Mouse (Mus musculus): ENCODE results near the gene Gh.
"Not testable (repeated sequence)": the region's sequence is repeated elsewhere in the genome, so short reads cannot be mapped to it uniquely, and the experiment has no call there.

Gene Gh

DNA sequence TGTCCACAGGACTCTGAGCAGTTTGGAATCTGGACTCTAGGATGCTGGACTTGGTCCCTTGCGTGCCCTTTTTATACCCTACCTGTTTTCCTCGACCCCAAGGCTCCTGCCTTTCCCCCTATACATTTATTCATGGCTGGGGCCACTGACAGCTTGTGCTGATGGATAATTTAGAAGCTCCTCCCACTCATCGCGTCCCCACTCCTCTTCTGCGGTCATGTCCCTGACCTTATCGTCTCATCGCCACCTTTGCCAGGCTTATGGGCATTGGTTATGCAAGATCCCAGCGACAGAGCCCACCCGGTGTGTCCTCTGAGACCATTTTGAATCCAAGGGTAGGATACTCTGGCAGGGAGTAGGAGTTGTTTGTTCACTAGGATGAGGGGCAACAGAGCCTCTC, at the start of gene Gh:
Gh (minus strand) TSS at position 101 of the 400 bp plus-strand sequence.
- DNase-seq (ENCODE audit: low spot score in 2 of 2) = no peak

- DNase-seq (ENCODE audit: low spot score in 2 of 2) = no peak
These were observed 49.6 kb upstream of the Gh start for GRCm38 (mm10) chr11:106351253-106351652.

DNA sequence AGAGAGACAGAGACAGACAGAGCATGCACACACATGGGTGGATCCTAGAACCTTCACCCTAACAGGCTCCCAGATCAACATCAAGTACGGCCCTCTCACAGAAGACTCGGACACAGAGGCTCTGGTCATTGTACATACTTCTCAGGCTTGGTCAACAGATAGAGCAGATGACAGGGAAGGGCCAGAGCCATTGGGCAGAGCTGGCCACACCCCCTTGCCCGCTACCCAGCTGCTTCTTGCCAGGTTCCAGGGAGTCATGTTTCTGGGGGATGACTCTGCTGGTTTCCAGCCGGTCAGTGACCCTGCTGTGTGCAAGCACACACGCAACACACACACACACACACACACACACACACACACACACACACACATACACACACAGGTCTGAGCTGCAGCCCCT, 49.2 kb upstream of the Gh start:
- DNase-seq (ENCODE audit: low spot score in 2 of 2) = no peak

GRCm38 (mm10) chr11:106349772-106350171, 48.1 kb upstream of the Gh start:
- no peak for DNase-seq (ENCODE audit: low spot score in 2 of 2)

DNA sequence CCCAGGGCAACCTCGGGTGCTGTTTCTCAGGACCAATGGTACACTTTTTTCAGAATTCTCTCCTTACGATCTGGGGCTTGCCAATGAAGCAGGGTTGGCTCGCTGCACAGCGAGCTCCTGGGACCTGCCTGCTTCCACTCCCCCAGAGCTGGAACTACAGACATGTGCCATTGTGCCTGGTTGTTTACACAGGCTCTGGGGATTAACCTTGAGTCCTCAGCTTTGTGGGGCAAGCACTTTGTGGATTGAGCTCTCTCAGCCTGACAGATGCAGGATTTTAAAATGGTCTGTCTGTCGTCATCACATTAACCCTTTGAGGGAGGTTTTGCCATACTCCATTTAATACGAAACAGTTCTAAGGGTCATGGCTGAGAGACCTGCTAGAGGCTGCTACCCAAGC, 43.2 kb upstream of the Gh start:
- DNase-seq (ENCODE audit: low spot score in 2 of 2) = no peak

DNA sequence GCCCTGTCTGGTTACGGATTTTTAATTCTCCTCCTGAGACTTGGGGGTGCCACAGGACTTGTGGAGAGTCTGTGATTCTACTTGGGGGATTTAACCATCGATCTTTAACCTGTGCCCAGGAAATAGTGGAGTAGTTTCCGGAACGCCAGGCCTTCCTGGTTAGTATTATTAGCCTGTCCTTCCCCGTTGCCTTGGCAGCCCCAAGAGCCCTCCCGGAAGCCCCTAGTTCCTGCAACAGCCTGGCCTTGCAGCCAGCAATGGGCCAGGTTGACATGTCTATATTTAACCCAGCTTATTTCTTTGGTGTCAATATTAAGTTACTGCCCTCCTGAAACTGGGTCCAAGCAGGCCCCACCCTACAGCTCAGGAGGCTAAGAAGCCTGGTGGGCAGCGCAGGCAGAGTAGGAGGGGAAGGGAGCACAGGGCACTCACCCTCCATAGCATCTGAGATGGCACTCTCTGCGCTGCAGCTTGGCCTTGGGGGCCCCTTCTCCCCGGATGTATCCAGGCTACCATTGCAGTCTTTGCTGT, 39.4 kb upstream of the Gh start:
- DNase-seq (ENCODE audit: low spot score in 2 of 2) = no peak

GRCm38 (mm10) chr11:106339323-106339722, 37.7 kb upstream of the Gh start:
- not testable (repeated sequence) for DNase-seq (ENCODE audit: low spot score in 2 of 2)

DNA sequence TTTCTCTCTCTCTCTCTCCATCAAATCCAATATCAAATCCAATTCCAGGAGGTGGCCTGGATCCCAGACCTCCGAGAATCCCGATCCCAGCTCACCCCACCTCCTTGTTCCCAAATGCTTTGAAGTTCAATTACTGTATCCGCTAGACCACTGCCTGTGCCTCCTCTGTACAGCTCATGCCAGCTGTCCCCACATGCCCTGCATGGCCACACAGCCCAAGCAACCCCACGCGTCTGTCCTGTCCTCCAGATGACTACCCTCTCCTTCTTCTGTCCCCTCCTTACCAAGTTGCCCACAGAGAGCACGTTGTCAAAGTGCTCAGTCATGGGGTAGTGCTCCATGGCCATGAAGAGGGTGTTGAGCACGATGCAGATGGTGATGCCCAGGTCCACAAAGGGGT, 37.2 kb upstream of the Gh start:
- no peak for DNase-seq (ENCODE audit: low spot score in 2 of 2)

DNA sequence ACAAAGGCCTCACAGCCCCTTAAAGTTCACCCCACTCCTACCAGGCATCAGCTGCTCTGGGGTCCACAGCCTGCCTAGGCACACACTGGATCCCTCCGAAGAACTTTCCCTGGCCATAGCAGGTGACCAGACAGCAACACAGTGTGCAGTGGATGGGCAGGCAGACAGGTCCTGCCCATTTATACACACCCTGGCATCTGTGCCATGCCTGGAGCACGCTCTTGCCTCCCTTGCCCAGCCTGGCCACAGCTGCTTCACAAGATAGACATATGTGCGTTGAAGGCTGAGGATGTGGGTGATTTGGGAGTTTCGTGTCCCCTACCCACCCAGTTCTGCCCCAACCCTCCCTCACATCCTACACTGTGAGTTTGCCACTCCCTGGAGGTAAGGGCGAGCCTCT, 36.4 kb upstream of the Gh start:
- no peak for DNase-seq (ENCODE audit: low spot score in 2 of 2)

- no peak for DNase-seq (ENCODE audit: low spot score in 2 of 2)
These were observed 32.4 kb upstream of the Gh start for GRCm38 (mm10) chr11:106334066-106334465.

DNA sequence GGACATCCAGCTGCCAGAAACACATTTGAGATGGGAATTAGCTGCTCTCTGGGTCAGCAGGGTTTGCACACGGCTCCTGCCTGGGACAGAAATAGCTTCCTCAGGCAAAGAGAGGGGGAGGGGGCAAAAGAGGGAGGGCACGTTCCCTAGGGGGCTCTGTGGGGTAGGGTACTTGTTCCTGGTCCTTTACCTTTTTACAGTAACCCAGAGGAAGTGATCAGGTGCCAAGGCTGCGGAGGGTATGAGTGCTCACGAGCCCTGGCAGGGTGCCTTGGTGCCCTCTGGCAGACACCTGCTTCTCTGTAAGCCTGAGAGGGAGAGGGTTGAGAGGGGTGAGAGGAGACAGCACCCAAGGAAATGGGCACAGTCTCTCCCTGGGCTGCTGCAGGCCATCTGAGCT, 30.8 kb upstream of the Gh start:
- DNase-seq (ENCODE audit: low spot score in 2 of 2) = no peak

- peak in 1 of 2 experiments; percentile 28 for DNase-seq (ENCODE audit: low spot score in 2 of 2)
These were observed 28.0 kb upstream of the Gh start for GRCm38 (mm10) chr11:106329682-106330081.

- DNase-seq (ENCODE audit: low spot score in 2 of 2) = no peak
These were observed 27.5 kb upstream of the Gh start for GRCm38 (mm10) chr11:106329128-106329527.

DNA sequence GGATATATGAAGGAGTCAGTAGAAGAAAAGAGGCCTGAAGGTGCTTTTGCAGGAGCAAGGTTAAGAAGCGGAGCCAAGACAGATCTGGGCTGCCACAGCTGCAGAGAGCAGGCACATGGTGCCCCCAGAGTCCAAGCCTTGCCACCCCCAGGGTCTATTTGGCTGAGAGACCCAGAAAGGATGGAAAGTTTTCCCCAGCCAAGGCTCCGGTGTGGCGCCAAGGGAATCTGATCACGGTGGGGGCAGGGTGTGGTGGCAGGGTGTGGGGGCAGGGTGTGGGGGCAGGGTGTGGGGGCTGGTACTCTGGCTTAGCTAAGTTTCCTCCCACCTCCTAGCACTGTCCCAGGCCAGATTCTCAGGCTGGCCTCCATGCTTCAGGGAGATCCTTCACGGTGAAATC, 26.9 kb upstream of the Gh start:
- no peak for DNase-seq (ENCODE audit: low spot score in 2 of 2)

- DNase-seq (ENCODE audit: low spot score in 2 of 2) = no peak
These were observed 24.8 kb upstream of the Gh start for GRCm38 (mm10) chr11:106326475-106326874.

DNA sequence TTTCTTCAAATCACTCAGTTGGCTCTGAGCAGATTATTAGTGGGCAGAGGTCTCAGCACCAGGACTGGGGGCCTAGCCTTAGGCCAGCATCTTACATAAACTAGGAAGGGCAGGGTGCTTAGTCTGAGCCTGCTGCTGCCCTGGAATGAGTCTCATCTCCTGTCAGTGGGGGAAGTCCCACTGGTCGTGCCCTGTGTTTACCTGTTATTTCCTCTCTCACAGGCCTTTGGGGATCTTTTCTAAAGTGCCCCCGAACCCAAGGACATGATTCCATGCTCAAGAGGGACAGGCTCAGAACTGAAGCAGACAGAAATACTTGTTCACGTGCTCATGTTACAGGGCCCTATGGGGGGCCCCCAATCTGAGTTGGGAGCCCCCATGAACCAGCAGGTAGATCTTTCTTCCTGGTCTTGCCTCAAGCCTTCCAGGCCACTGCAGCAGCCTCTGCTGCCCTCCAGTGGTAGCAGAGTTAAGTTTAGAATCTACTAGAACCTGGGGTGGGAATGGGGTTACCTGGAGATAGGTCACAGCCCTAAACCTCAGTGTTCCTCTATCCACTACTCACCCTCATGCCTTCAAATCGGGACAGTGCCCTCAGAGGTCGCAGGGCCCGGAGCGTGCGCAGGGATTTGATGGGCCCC, 24.0 kb upstream of the Gh start:
- peak in 1 of 2 experiments; percentile 62 for DNase-seq (ENCODE audit: low spot score in 2 of 2)

DNA sequence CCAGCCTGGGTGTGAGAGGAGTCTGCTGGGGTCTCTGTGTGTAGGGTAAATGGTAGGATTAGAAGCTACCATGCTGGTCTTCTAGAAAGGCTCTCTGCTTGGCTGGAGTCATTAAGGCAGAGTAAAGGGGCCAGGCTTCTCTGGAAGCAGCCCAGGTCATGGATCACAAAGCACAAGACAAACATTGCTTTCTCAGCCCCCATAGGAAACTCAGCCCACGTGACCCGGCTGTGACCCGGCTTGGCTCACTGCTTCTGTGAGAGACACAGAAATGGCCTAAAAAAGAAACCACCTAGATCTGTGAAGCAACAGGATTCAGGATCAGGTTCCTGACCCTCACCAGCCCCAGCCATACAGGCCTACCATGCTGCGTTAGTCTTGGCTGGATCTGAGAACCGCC, 23.2 kb upstream of the Gh start:
- no peak for DNase-seq (ENCODE audit: low spot score in 2 of 2)

- peak in 1 of 2 experiments; percentile 27 for DNase-seq (ENCODE audit: low spot score in 2 of 2)
These were observed 17.0 kb upstream of the Gh start for GRCm38 (mm10) chr11:106318406-106319366.

DNA sequence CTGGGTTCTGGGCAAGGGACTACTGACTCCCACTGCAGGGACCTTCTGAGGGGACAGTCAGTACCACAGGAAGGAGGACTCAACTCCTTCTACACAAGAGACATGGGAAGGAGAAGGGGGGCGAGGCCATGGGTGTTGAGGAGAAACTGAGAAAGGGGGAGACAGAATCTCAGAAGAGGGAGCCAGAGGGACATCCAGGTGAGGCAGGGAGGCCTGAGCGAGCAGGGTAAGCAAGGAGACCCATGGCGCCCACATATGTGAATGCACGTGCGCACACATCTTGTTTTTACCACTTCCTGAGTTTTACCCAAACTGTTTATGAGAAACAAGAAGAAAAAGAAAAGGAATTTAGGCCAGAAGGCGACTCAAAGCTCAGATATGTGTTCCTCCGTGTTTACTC, 16.1 kb upstream of the Gh start:
- no peak for DNase-seq (ENCODE audit: low spot score in 2 of 2)

- no peak for DNase-seq (ENCODE audit: low spot score in 2 of 2)
These were observed 14.8 kb upstream of the Gh start for GRCm38 (mm10) chr11:106316416-106316815.

DNA sequence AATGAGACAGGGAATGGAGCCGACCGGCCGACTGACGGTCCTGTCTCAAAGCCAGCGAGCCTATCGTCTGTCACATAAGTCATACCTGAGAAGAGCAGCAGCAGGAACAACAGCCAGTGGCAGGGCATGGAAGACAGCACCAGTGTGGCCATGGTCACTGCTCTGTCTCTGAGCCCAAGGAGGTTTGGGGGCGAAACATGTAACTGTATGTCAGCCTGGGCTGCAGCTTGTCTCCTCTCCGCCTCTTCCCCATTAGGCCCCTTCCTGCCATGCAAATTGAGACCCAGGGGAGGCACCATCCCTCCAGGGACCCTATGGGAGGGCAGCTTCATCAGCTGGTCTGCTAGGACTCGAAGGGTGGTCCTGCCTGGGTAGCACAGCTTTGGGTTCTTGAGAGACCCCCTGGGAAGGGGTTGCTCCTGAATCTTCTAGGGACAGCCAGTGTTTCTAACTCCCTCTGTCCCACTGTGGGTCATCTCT, 12.7 kb upstream of the Gh start, which contains the start of gene Cd79b:
Cd79b (minus strand) TSS at position 430 of the 480 bp plus-strand sequence.
- no peak for DNase-seq (ENCODE audit: low spot score in 2 of 2)

DNA sequence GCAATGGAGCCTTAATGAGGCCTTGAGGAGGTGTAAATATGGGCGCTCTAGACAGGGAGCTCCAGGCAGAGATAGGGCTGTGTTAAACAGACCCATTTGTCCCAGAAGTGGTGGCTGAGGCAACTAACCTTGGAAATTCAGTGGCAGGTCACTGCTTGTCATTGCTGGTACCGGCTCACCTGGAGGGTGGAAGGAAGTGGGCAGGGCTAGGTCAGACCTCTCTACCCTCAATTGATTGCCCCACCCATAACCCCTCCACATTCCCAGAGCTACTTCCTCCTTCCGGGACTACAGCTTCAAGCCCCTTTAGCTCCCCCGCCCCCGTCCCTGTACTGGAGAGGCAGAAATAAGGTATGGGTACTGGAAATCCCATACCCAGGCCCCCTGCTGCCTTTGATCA, 11.9 kb upstream of the Gh start:
- no peak for DNase-seq (ENCODE audit: low spot score in 2 of 2)

- no peak for DNase-seq (ENCODE audit: low spot score in 2 of 2)
These were observed 8.5 kb upstream of the Gh start for GRCm38 (mm10) chr11:106310123-106310522.
